Mouse (Mus musculus) erythroblast, embryonic 14.5 days (primary cell): ENCODE measurements around the gene Tmc2.

Experiments
- GATA1 ChIP-seq: IDR thresholded peaks from 2 replicates; pipeline ENCODE4 v1.6.1; 2012; ENCODE audit warnings: low read length, inconsistent platforms, mixed read lengths
- TAL1 ChIP-seq: IDR thresholded peaks from 3 replicates; pipeline ENCODE4 v1.6.1; 2012; ENCODE audit warnings: low read length, inconsistent platforms, mixed read lengths

DNA sequence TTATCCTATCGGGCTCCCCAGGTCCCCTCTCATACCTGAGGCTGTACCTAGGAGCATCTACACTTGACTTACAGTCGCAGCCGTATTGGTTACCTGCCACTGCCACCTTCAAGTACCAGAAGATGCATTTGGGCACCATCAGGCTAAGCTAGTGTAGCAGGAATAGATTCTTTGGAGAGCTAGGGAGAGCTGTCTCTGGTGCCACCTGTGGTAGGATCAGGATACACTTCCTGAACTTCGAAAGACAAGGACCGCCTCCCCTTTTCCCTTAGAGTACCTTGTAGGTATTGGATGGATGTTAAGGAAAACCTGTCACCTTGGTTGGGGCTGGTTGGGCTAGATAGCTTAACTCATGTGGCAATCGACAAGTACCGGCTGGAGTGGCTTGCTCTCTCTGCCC, 73.1 kb downstream of the Tmc2 start:
- TF ChIP-seq GATA1 (no peak), TAL1 (no peak)
